Mouse (Mus musculus): Measurements from ENCODE around the gene 1700040F15Rik. TPM values are rescaled to one million over a fixed set of nuclear protein-coding genes. Genes with fewer than 3 reads are reported as not detected.
"Not testable (repeated sequence)": the region's sequence is repeated elsewhere in the genome, so short reads cannot be mapped to it uniquely, and the experiment has no call there.

Gene 1700040F15Rik
- not detected in 2 replicates for polyA plus RNA-seq (2015; fragmentation: Nextera tagmentation; extraction: Ambion mirVana)

- not testable (repeated sequence) for DNase-seq (ENCODE audit: low spot score)
Observed at GRCm38 (mm10) chrY:61101947-61102346, at the start of gene 1700040F15Rik. Gene 1700040F15Rik, plus strand, starts transcription at chrY:61102247.

Data from thymus, postnatal 0 days (tissue).